Mouse (Mus musculus): ENCODE measurements around the gene Nfia.

Gene Nfia

GRCm38 (mm10) chr4:97838651-97839050 lies 66.1 kb downstream of the Nfia start:
- DNase-seq (ENCODE audit: low read depth in 2 of 2, low spot score in 2 of 2), result no peak

GRCm38 (mm10) chr4:97839406-97840101 lies 67.0 kb downstream of the Nfia start:
- no peak for DNase-seq (ENCODE audit: low read depth in 2 of 2, low spot score in 2 of 2)

- DNase-seq (ENCODE audit: low read depth in 2 of 2, low spot score in 2 of 2), result no peak
Observed at GRCm38 (mm10) chr4:97840227-97841062, 67.9 kb downstream of the Nfia start.

- no peak for DNase-seq (ENCODE audit: low read depth in 2 of 2, low spot score in 2 of 2)
Observed at GRCm38 (mm10) chr4:97841063-97841595, 68.6 kb downstream of the Nfia start.

GRCm38 (mm10) chr4:97841745-97842144 lies 69.2 kb downstream of the Nfia start:
- DNase-seq (ENCODE audit: low read depth in 2 of 2, low spot score in 2 of 2), result no peak

GRCm38 (mm10) chr4:97843981-97844690 lies 71.6 kb downstream of the Nfia start:
- no peak for DNase-seq (ENCODE audit: low read depth in 2 of 2, low spot score in 2 of 2)

GRCm38 (mm10) chr4:97844899-97845298 lies 72.4 kb downstream of the Nfia start:
- DNase-seq (ENCODE audit: low read depth in 2 of 2, low spot score in 2 of 2), result no peak

- DNase-seq (ENCODE audit: low read depth in 2 of 2, low spot score in 2 of 2), result no peak
Observed at GRCm38 (mm10) chr4:97847653-97848052, 75.1 kb downstream of the Nfia start.

GRCm38 (mm10) chr4:97850991-97851390 lies 78.5 kb downstream of the Nfia start:
- DNase-seq (ENCODE audit: low read depth in 2 of 2, low spot score in 2 of 2), result no peak

GRCm38 (mm10) chr4:97851698-97852097 lies 79.2 kb downstream of the Nfia start:
- no peak for DNase-seq (ENCODE audit: low read depth in 2 of 2, low spot score in 2 of 2)

GRCm38 (mm10) chr4:97852626-97853025 lies 80.1 kb downstream of the Nfia start:
- DNase-seq (ENCODE audit: low read depth in 2 of 2, low spot score in 2 of 2), result no peak

- DNase-seq (ENCODE audit: low read depth in 2 of 2, low spot score in 2 of 2), result no peak
Observed at GRCm38 (mm10) chr4:97854779-97855178, 82.2 kb downstream of the Nfia start.

- no peak for DNase-seq (ENCODE audit: low read depth in 2 of 2, low spot score in 2 of 2)
Observed at GRCm38 (mm10) chr4:97855712-97856420, 83.3 kb downstream of the Nfia start.

GRCm38 (mm10) chr4:97857549-97857948 lies 85.0 kb downstream of the Nfia start:
- DNase-seq (ENCODE audit: low read depth in 2 of 2, low spot score in 2 of 2), result no peak

GRCm38 (mm10) chr4:97859431-97859830 lies 86.9 kb downstream of the Nfia start:
- no peak for DNase-seq (ENCODE audit: low read depth in 2 of 2, low spot score in 2 of 2)

GRCm38 (mm10) chr4:97860376-97860775 lies 87.8 kb downstream of the Nfia start:
- no peak for DNase-seq (ENCODE audit: low read depth in 2 of 2, low spot score in 2 of 2)

- DNase-seq (ENCODE audit: low read depth in 2 of 2, low spot score in 2 of 2), result no peak
Observed at GRCm38 (mm10) chr4:97860791-97861344, 88.3 kb downstream of the Nfia start.

- no peak for DNase-seq (ENCODE audit: low read depth in 2 of 2, low spot score in 2 of 2)
Observed at GRCm38 (mm10) chr4:97862379-97862778, 89.8 kb downstream of the Nfia start.

GRCm38 (mm10) chr4:97864276-97864675 lies 91.7 kb downstream of the Nfia start:
- DNase-seq (ENCODE audit: low read depth in 2 of 2, low spot score in 2 of 2), result no peak

- no peak for DNase-seq (ENCODE audit: low read depth in 2 of 2, low spot score in 2 of 2)
Observed at GRCm38 (mm10) chr4:97865410-97865953, 92.9 kb downstream of the Nfia start.
